Mouse (Mus musculus): ENCODE data around the gene Meis1.

Gene Meis1

DNA sequence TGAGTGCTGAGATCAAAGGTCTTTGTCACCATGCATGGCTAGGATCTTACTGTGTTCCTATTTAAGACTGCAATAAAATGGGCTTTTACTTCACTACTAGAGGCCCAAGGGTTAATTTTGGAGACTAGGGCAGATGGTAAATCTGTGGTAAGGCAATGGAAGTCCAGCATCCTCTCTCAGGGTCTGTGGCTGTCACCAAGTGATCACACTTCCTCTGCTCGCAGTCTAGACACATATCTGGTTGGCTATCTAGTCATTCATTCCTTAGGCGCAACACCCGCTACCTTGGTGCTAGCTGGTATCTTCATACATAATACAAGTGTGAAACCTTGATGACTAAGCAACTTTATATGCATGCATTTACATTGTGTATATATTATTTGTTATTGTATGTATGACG is 22.0 kb downstream of the Meis1 start:
- in situ Hi-C loops (cut with MboI, MseI): no loop called here

DNA sequence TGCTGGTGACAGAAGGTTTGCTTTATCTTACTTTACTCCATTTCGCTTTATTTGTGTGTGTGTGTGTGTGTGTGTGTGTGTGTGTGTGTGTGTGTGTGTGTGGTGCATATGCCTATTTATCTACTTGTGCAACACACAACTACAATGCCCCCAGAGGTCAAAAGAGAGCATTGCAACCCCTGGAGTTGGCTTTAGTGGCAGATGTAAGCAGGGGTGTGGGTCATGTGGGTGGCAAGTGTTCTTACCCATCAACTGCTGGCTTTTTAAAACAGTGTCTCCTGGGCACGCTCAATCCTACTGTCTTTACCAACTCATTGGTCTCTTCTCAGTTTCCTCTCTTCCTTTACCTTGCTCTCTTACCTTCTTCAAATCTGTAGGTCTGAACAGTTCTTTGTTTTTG is 22.5 kb downstream of the Meis1 start:
- in situ Hi-C loops (cut with MboI, MseI): no loop called here

DNA sequence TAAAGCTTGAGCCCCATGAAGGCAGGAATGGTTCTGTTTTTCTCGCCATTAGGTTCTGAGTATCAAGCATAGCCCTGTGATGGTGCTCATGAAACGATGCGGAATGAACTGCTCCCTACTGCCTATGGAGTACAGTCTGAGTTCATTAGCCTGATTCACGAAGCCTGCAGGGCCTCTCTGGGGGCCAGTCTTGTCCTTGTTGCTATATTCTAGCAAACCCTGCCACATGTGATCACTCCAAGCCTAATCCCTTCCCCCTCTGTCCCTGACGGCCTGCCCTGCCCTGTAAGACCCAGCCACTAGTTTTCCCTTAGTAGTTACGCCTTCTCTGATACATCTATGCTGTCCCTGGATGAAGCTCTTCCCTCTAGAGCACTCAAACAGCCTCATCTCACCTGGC is 26.0 kb downstream of the Meis1 start:
- in situ Hi-C loops (cut with MboI, MseI): no loop called here

DNA sequence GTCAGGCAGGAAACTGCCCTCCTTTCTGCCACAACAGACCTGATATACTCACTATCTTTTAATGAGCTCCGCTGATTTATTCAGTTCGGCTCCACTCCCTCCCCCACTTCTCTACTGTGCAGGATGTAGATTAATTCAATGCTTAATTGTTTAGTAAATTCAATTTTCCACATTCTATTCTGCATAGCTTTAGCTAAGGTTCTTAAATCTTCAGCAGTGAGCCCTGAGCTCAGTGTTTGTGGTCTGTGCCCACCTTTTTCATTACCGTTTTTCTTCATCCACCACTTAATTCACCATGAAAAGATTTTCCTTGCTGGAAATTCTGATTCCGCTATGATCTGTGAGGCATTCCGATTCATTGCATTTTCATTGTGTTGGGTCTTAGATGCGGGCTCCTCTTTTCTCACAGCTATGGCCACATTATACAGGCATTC is 28.5 kb downstream of the Meis1 start:
- in situ Hi-C loops (cut with MboI, MseI): no loop called here

DNA sequence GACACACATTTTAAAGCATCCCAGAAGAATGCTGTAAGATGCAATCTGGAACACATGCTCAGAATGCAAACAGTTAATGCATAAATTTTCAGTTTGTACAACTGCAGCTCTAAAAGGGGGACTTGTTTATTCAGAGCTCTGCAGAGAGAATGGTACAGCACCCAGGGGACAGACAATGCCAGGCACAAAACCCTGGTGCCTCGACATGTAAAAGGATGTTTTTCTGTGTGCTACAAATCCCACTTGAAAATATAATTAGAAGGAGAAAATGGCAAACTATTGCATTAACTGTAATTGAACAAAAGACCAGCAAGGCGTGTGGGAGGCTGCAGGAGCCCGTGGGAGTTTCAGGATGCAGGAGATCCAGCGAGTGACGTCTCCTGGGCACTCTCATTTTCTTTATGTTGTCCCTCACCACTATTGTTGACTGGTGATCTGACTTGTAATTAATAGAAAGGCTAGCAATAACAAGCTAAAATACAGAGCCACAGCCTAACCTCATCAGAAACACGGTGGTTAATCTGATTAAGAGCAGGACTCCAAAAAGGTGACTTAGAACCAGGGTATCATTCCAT is 29.0 kb downstream of the Meis1 start:
- in situ Hi-C loops (cut with MboI, MseI): loop anchor here (10.0 kb wide), 2 partner anchors 185 to 1395 kb away; no protein-coding TSS in a partner anchor

DNA sequence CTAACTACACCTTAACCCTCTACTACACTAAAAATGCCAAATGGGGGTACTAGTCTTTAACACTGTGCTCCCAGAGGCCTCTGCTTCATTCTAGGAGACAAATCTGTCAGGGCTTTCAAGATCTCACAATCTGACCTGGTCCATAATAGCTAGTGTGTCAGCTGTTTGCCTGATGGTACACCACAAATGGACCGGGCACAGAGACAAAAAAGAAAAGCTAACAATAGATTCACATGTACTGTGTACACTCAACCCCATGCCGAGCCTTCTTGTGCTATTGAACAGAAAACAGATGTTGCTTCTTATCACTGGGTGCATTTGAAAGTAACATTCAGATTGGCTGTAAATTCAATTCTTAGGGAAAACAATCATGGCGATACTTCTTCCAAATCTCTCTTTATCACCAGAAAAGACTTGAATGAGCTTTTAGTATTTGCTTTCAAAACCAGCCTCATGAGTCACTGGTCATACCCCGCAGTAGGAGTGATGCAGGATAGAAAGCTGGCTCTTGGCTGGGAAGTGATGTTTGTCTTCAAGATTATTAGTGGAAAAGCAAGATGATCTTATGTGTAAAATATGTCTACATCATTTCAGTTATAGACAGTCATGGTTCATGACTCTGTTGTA is 30.0 kb downstream of the Meis1 start:
- in situ Hi-C loops (cut with MboI, MseI): loop anchor here (10.0 kb wide), 2 partner anchors 184 to 1396 kb away; no protein-coding TSS in a partner anchor

DNA sequence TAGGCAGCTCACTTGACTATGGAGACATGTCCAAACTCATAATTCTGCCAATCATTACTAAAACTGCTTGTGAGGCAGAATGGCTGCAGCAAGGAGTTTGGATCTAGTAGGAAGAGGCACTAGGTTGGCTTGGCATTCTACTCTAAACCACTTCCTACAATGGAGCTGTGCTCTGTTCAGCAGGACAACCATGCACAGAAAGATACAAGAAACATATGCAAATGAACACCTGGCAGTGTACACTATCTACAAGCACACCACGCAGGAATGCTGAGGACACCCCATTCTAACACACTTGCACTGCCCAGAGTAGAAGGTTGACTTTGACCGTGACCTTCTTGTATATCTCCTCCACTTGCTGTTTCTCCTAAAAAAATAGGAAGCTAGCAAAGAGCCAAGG is 35.0 kb downstream of the Meis1 start:
- in situ Hi-C loops (cut with MboI, MseI): loop anchor here (10.0 kb wide), 2 partner anchors 179 to 1401 kb away; no protein-coding TSS in a partner anchor

DNA sequence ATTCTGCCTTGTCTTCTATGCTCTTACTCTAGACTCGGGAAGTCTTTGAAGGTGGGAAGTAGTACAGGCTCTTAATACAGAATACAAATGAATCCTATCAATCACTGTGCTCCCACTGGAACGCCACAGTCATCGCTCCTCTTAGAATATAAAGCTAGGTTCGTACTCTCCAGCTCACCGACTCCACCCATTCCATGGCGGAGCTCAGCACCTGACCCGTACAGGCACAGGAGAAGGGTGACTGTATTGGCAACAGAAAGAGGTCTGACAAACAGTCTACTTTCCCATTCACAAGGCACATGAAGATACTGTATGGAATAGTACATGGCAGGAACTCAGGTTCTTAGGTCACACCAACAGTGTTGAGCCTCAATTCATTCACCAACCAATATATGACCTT is 35.5 kb downstream of the Meis1 start:
- in situ Hi-C loops (cut with MboI, MseI): loop anchor here (10.0 kb wide), 2 partner anchors 178 to 1402 kb away; no protein-coding TSS in a partner anchor

DNA sequence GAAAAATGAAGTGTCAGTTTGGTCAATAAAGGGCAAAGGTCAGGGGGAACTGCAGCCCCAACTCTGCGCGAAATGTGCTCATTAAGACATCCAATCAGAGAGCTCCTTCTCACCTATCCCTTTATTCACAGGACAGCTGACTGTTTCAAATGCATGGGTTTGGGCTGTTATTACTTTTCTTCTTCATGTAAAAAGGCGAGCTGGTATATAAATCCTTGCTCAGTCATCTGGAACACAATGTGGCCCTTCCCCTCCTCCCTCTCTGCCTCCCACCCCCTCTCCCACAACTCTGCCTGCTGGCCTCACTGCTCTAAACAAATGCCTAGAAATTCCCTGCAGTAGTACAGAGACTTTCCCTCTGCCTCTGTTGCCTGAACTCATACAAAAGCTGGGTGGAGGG is 36.5 kb downstream of the Meis1 start:
- in situ Hi-C loops (cut with MboI, MseI): loop anchor here (10.0 kb wide), 2 partner anchors 178 to 1402 kb away; no protein-coding TSS in a partner anchor

DNA sequence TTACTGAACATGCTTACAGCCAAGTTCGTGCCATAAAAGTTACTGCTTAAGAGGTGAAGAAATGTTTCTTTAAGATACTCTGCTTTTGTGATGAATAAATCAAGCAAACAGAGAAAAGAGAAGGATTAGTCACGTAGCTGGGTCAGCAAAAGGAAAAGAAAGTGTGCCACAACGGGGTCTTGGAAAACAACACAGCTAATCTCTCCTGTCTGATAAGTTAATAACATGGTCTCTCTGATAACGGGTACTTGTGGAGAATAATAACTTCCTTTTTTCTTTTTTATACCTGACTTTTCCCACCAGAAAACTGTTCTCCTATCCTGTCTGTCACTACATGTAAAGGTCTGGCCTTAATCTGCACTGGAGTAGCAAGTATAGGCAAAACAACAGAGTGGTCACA is 37.4 kb downstream of the Meis1 start:
- in situ Hi-C loops (cut with MboI, MseI): loop anchor here (10.0 kb wide), 2 partner anchors 177 to 1403 kb away; no protein-coding TSS in a partner anchor

DNA sequence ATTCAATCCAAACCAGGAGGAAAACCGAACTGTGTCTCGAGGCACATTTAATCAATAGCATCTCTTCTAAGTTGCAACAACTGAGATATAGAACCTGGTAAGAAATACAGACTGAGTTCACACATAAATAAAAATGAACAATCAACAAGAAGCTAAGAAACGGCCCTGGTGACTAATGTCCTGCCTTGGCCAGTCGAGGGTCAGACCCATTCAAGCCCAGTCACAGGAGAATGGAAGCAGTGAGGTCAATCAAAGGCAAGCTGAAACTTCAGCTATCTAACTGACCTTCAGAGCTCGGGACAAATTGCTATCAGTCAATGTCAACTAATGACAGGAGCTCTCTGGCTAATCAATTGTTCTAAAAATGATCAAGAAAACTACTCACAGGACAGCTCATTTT is 38.2 kb downstream of the Meis1 start:
- in situ Hi-C loops (cut with MboI, MseI): loop anchor here (10.0 kb wide), 2 partner anchors 176 to 1404 kb away; no protein-coding TSS in a partner anchor

DNA sequence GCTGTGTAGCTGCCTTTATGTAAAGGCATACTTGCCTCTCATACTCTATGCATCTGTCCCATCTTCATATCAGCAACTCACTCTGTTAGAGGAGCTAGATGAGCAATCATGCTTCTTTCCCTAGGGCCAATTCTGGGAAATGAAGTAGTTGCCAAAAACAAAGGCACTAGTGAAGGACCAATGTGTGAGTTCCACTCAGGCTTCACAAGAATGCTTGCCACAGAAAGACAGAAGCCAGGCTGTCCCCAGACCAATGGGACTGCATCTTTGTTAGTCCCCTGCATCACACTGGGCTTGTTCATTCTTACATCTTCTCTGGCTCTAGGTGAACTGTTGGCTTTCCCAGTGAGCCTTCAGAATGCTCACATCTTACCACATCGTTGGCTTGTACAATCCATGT is 43.7 kb downstream of the Meis1 start:
- in situ Hi-C loops (cut with MboI, MseI): no loop called here

DNA sequence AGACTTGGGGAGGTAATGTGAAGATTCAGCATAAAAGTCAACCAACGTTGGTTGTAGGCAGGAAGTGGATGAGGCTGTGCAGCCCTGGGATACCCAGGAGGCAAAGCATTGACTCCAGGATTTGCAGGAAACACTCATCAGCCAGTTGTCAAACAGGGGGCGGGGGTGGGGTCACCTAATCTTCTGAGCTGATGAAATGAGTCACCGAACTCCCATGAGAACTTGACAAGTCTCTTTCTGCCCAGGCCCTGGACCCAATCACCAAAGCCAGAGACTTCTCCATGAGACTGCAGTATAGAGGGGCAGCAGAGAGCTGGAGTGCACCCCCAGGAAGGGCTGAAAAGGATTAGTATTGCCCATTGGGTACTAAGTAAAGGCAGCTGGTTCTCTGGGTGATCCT is 45.0 kb downstream of the Meis1 start:
- in situ Hi-C loops (cut with MboI, MseI): loop anchor here in 1 of 2 experiments (25.0 kb wide), 1 partner anchor 1837 kb away; no protein-coding TSS in a partner anchor

DNA sequence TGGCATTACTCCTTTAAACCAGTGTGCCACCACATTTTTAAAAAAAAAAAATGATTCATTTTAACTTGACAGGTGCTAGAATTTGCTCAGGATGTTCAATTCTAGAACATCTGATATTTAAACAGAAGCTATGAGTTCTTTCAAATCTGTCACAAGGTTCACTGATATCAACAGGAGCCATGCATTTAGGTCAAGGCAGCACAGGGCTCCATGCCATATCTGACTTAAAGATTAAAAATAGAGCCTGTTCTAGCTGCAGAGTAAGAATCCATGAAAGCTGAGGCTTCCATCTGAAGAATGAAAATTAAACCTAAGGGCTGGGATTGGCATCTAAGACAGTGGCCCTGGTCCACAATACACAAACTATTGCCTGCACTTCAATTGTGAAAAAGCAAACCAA is 45.8 kb downstream of the Meis1 start:
- in situ Hi-C loops (cut with MboI, MseI): loop anchor here in 1 of 2 experiments (25.0 kb wide), 1 partner anchor 1836 kb away; no protein-coding TSS in a partner anchor

DNA sequence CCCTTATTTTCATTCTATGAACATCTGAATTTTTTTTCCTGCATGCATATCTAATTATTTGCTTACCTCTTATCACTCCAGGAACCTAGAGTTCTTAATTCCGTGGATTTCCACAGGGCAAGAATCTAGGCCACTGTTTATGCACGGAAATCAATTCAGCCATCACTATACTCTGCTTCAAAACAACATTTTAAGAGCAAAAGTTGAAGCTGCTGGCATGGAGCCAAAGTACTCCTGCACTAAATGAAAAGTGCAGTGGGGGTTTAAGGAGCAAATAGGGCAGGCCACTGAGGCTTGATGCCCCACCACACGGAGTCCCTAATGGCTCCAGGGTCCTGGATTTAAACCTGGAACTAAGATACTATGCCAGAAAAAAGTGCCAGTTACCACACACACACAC is 47.2 kb downstream of the Meis1 start:
- in situ Hi-C loops (cut with MboI, MseI): loop anchor here in 1 of 2 experiments (25.0 kb wide), 1 partner anchor 1834 kb away; no protein-coding TSS in a partner anchor

DNA sequence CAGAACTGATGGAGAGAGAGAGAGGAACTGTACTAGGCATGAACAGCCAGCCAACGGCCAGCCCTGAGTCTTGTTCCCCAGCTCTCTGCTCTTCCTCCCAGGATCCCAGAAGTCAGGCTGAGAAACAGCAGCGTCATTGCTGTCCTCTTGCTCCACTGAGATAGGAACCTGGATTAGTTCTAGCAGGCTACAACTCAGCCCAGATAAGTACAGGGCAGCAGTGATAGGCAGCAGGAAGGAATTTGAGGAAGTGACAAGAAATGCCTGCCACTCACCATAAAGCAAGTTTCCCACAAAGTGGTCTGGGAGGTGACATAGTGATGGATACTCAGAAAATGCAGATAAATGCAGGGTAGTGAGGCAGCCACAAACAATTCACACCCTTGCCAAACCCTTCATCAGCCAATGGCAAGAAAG is 48.9 kb downstream of the Meis1 start:
- in situ Hi-C loops (cut with MboI, MseI): loop anchor here in 1 of 2 experiments (25.0 kb wide), 1 partner anchor 1833 kb away; no protein-coding TSS in a partner anchor

DNA sequence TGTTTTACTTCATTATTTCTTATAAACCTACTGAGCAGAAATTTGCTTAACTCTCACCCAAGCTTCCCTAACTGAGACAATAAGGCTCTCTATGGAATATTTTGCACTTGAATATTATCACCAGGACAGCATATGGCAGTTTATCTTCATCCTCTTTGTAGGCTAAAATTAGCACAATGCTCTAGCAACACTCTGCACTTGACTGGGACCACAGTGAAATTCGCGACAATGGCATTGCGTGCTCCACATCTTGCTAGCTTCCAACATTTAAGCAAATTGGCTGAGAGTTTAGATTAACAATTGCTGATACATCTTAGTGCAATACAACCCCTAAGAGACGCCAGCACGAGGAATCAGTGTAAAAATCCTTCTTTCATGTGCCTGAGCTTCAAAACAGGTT is 54.4 kb downstream of the Meis1 start:
- in situ Hi-C loops (cut with MboI, MseI): loop anchor here in 1 of 2 experiments (25.0 kb wide), 1 partner anchor 1827 kb away; no protein-coding TSS in a partner anchor

DNA sequence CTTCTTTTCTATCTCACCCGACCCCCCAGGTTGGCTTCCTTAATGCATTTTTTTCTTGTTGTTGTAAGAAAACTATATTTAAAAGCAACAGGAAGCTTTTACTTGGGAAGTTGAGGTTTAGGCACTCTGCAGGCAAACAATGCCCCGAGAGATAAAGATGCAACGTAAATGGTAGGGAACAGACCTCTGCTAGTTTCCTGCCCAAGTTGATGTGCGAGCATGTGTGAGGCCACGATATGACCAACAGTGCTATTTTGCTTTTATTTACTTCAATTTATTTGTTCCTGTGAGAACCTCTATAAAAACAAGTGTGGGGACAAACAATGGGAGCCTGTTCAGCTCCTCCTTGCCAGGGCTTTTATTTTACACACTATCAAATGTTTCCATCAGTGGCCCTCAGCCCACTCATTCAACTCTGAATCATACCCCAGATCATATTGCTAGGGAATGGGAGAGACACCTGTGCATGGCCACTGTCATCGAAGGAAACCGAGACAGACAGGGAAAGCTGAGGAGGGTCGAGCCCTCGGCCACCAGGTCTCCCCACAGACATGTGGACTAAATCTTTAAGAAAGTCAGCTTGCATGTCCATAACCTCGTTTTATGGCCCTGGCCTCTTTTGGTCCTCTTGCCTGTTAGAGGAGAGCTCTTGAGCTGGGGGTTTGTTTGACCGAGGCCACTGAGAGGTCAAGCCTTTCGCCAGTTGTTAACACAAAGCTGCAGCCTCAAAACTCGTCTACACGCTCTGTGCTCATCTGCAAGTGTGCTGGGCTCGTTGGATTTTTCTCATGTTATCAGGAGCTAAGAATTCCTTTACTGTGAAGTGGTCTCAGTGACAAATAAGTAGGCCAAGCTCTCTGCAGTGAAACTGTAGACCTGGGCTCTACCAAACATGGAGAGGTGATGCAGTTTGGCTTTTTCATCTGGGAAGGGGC is 55.3 kb downstream of the Meis1 start:
- in situ Hi-C loops (cut with MboI, MseI): loop anchor here in 1 of 2 experiments (25.0 kb wide), 1 partner anchor 1826 kb away; no protein-coding TSS in a partner anchor

DNA sequence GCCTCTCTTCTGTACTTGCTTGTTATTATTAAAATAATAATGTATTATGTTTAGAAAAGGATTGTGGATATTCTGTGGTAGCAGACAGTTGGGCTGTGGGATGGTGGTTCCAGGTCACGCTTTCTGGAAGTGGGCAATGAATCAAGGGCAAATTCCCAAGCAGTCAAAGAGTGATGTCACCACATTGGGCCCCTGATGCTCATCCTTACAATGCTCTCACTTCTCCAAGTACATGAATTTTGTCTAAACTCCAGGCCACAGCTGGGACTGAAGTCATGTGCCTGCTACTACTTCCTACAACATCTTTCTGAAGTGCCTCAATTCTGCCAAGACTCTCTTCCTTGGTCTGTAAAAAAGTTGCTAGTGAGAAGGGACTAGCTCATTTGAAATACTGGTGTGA is 59.3 kb downstream of the Meis1 start:
- in situ Hi-C loops (cut with MboI, MseI): loop anchor here in 1 of 2 experiments (25.0 kb wide), 1 partner anchor 1822 kb away; no protein-coding TSS in a partner anchor

DNA sequence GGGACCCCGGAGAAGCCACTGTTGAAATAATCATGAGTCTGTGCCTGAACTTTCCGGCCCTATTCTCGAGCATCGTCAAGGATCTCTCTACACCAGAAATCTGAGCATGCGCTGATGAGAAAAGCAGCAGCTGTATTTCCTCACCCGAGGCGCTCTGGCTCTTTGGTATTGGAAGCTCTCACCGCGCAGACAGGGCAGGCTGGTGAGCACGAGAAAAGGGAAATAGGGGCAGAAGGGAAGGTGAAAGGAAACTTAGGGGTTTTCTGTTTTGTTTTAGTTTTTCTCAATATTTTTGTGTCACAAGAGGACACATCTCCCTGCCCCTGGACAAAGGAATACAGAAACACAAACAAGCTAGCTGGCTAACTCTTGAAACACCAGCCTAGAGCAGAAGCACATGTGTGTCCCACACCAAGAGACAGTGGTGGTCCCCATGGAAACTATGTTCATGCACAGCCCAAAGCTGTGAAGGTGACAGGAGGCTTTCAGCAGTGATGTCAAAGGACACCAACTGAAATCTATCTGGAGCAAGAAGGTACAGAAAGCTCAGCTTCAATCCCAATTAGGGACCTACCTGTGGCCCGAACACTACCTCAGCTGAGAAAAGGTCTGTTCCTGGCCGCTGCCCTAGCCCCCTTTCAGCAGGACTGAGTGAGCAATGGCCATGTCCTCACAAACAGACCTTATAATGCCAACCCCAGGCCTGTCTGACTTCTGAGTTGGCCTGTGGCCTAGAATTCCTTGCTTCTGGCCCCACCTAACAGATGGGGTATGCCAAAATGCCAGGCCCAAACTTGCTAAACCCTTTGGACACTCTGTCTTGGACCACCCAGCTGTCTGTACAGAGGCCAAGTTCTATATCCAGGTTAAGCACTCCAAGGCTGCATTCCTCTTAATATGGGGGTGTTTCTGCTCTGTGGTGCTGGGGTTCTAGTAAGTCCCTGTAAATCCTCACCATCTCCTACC is 60.7 kb downstream of the Meis1 start:
- in situ Hi-C loops (cut with MboI, MseI): loop anchor here in 1 of 2 experiments (25.0 kb wide), 1 partner anchor 1821 kb away; no protein-coding TSS in a partner anchor
